Comparison of ENCODE assay signal across 26 mouse cellular contexts in genomic region chr15:62120735-62121134, GRCm38 (mm10).
A peak's percentile ranks its signal among the peaks of the same experiment; 100 is the strongest.
DNase-seq lines count a peak whose midpoint lies in the region; ATAC-seq and TF ChIP-seq lines count a peak whose summit lies in the region.
"Had no signal": no experiment of that assay in that cellular context is flagged by ENCODE, and none has a peak within 500 bp of the region (broad histone marks: within the 10 kb centered on the region; RNA-seq: fewer than 3 reads in every experiment).

No protein-coding gene starts in this region.

- WGBS in heart, embryonic 10.5 days = 51% methylated on average over 4 of the region's 4 CpGs
- WGBS in liver, embryonic 11.5 days = 34% methylated on average over 4 of the region's 4 CpGs
- WGBS in liver, postnatal 0 days (ENCODE audit: insufficient replicate concordance) = 29% methylated on average over 4 of the region's 4 CpGs
- WGBS in liver, embryonic 12.5 days (ENCODE audit: insufficient replicate concordance) = 41% methylated on average over 4 of the region's 4 CpGs

- H3K36me3 ChIP-seq in heart, embryonic 10.5 days = no peaks in the 10 kb centered on the region
- H3K36me3 ChIP-seq in liver, embryonic 11.5 days (ENCODE audit: control insufficient read depth, insufficient read depth, low read length) = no peaks in the 10 kb centered on the region
- no peaks in the 10 kb centered on the region for H3K36me3 ChIP-seq in liver, postnatal 0 days (replicated peaks; ENCODE audit: insufficient read depth, low read length)
- H3K36me3 ChIP-seq in liver, embryonic 12.5 days = 0 out of 2 replicates have a peak, but pooled peaks cover 3% of the 10 kb centered on the region
- H3K36me3 ChIP-seq: embryonic facial prominence, embryonic 15.5 days; heart, embryonic 12.5 days; hindbrain, embryonic 13.5 days; midbrain, embryonic 15.5 days had no signal

- H3K4me2 ChIP-seq in liver, embryonic 11.5 days = no peak overlapping the region
- no peak overlapping the region for H3K4me2 ChIP-seq in liver, postnatal 0 days (ENCODE audit: low read depth, low read length)
- peak overlapping the region; percentile 30 for H3K4me2 ChIP-seq in liver, embryonic 12.5 days
- H3K4me2 ChIP-seq: embryonic facial prominence, embryonic 15.5 days; heart, embryonic 12.5 days; hindbrain, embryonic 13.5 days; midbrain, embryonic 15.5 days had no signal

- no peak for ATAC-seq in liver, embryonic 11.5 days (replicated peaks; ENCODE audit: low FRiP score)
- no peak for ATAC-seq in liver, postnatal 0 days
- ATAC-seq in liver, embryonic 12.5 days = no peak
- ATAC-seq: CD4-positive, CD25-positive, alpha-beta regulatory T cell, adult 4 months; forebrain, embryonic 14.5 days; intestine, embryonic 16.5 days; midbrain, embryonic 15.5 days had no signal

- TF ChIP-seq EP300 in liver, postnatal 0 days (IDR thresholded peaks at IDR 0.05; ENCODE audit: low read depth) = no peak

- H3K9me3 ChIP-seq in heart, embryonic 10.5 days = no peaks in the 10 kb centered on the region
- H3K9me3 ChIP-seq in liver, embryonic 11.5 days (ENCODE audit: control insufficient read depth, low read length) = no peaks in the 10 kb centered on the region
- H3K9me3 ChIP-seq in liver, postnatal 0 days (ENCODE audit: low read length) = no peaks in the 10 kb centered on the region
- no peaks in the 10 kb centered on the region for H3K9me3 ChIP-seq in liver, embryonic 12.5 days (replicated peaks)
- H3K9me3 ChIP-seq: embryonic facial prominence, embryonic 15.5 days; heart, embryonic 12.5 days; hindbrain, embryonic 13.5 days; midbrain, embryonic 15.5 days had no signal

- DNase-seq in heart, embryonic 10.5 days (ENCODE audit: low spot score) = no peak
- DNase-seq in heart, adult 8-10 months (ENCODE audit: low spot score) = no peak
- DNase-seq in liver, embryonic 11.5 days (ENCODE audit: low spot score) = no peak
- no peak for DNase-seq in liver, postnatal 0 days
- DNase-seq in yolk sac, embryonic 10.5 days (ENCODE audit: low spot score) = peak; percentile 53
- no peak for DNase-seq in T-cell, adult 2 months (ENCODE audit: low spot score)
- DNase-seq: adrenal gland, postnatal 10 days; cerebellum, adult 8-10 months; cerebellum, postnatal 25 days; gastrocnemius, postnatal 14 days; heart, postnatal 4 days; lung, adult 2 months; lung, postnatal 10 days; right cerebral cortex, postnatal 25 days; thymus, adult 18-20 months; thymus, postnatal 25 days had no signal

- H3K4me1 ChIP-seq in heart, embryonic 10.5 days = peaks cover 29% of the 10 kb centered on the region
- H3K4me1 ChIP-seq in liver, embryonic 11.5 days (replicated peaks; ENCODE audit: control insufficient read depth, insufficient read depth, low read length) = peaks cover 51% of the 10 kb centered on the region
- peaks cover 19% of the 10 kb centered on the region for H3K4me1 ChIP-seq in liver, postnatal 0 days (ENCODE audit: insufficient read depth)
- H3K4me1 ChIP-seq in liver, embryonic 12.5 days = peaks cover 94% of the 10 kb centered on the region
- H3K4me1 ChIP-seq: embryonic facial prominence, embryonic 15.5 days; midbrain, embryonic 15.5 days had no signal

- no peak overlapping the region for H3K9ac ChIP-seq in liver, embryonic 11.5 days (ENCODE audit: low read depth, low read length)
- no peak overlapping the region for H3K9ac ChIP-seq in liver, postnatal 0 days (replicated peaks)
- 0 out of 2 replicates have a peak overlapping the region, but pooled peaks have one; percentile 25 for H3K9ac ChIP-seq in liver, embryonic 12.5 days
- H3K9ac ChIP-seq: embryonic facial prominence, embryonic 15.5 days; heart, embryonic 12.5 days; hindbrain, embryonic 13.5 days; midbrain, embryonic 15.5 days had no signal

- no peaks in the 10 kb centered on the region for H3K27me3 ChIP-seq in heart, embryonic 10.5 days (ENCODE audit: insufficient read depth, poor library complexity, severe bottlenecking)
- H3K27me3 ChIP-seq in liver, embryonic 11.5 days (replicated peaks; ENCODE audit: control insufficient read depth, insufficient read depth, low read length) = no peaks in the 10 kb centered on the region
- no peaks in the 10 kb centered on the region for H3K27me3 ChIP-seq in liver, postnatal 0 days (ENCODE audit: insufficient read depth, low read length)
- no peaks in the 10 kb centered on the region for H3K27me3 ChIP-seq in liver, embryonic 12.5 days (replicated peaks)
- H3K27me3 ChIP-seq: embryonic facial prominence, embryonic 15.5 days; heart, embryonic 12.5 days; hindbrain, embryonic 13.5 days; midbrain, embryonic 15.5 days had no signal

- peak overlapping the region; percentile 17; the same call in 1 of the 2 replicates for H3K27ac ChIP-seq in heart, embryonic 10.5 days
- peak overlapping the region; percentile 53 for H3K27ac ChIP-seq in liver, embryonic 11.5 days (ENCODE audit: low read depth, low read length)
- no peak overlapping the region for H3K27ac ChIP-seq in liver, postnatal 0 days (ENCODE audit: low read depth)
- peak overlapping the region; percentile 84 for H3K27ac ChIP-seq in liver, embryonic 12.5 days
- H3K27ac ChIP-seq: embryonic facial prominence, embryonic 15.5 days; hindbrain, embryonic 13.5 days; kidney, postnatal 0 days; macrophage; midbrain, embryonic 15.5 days had no signal

- no peak overlapping the region for H3K4me3 ChIP-seq in heart, embryonic 10.5 days
- no peak overlapping the region for H3K4me3 ChIP-seq in liver, embryonic 11.5 days (ENCODE audit: low read depth, low read length)
- H3K4me3 ChIP-seq in liver, postnatal 0 days (ENCODE audit: low read depth, low read length) = no peak overlapping the region
- H3K4me3 ChIP-seq in liver, embryonic 12.5 days = no peak overlapping the region
- H3K4me3 ChIP-seq: embryonic facial prominence, embryonic 15.5 days; heart, embryonic 12.5 days; hindbrain, embryonic 13.5 days; midbrain, embryonic 15.5 days had no signal

- no peak for TF ChIP-seq CTCF in liver, postnatal 0 days (IDR thresholded peaks at IDR 0.05; ENCODE audit: low read depth)
